Mouse (Mus musculus): ENCODE results near the gene Nxph3. TPM values are rescaled to one million over a fixed set of nuclear protein-coding genes. Genes with fewer than 3 reads are reported as not detected.

The Nxph3 gene
- total RNA-seq, 2 experiments from 2014 or later = 13.5 to 18.5 TPM

DNA sequence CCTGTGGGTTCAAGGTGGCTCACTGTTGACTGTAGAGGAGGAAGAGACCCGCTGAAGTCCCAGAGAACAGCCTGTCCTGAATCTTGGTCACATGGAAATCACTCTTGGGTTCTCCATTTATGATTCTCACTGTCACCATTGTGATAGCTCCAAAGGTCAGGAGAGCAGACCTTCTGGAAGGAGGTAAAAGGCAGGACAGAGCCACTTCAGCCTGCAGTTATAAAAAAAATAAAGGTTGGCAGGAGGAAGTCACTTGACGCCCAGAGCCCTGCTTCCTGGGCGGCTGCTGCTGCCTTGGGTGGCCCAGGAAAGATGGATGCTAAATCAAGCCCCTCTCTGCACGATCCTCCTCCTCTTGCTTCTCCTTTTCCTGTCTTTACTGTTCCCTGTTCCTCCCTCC, 14.0 kb downstream of the Nxph3 start:
- H3K4me3 ChIP-seq = no peak overlapping the region
- no peak overlapping the region for H3K27ac ChIP-seq
- no peak for TF ChIP-seq CTCF (conservative IDR thresholded peaks at IDR 0.05)
- no peak for DNase-seq (ENCODE audit: low spot score in 2 of 2)

DNA sequence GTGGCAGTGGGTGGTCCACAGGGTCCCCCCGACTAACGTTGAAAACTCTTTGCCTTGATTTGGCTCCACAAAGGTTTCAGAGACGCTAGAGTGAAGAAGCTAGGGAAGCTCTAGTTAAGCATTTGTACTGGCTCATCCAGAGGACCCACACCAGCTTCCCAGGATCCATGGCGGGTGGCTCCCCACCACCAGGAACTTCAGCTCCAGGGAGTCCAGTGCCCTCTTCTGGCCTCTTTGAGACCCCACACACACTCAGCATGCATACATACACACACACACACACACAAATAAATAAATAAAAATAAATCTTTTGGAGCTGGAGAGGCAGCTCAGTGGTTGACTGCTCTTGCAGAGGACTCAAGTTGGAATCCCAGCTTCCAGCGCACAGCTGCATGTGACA, 16.4 kb downstream of the Nxph3 start:
- no peak overlapping the region for H3K4me3 ChIP-seq
- no peak overlapping the region for H3K27ac ChIP-seq
- no peak for DNase-seq (ENCODE audit: low spot score in 2 of 2)
- TF ChIP-seq CTCF (conservative IDR thresholded peaks at IDR 0.05) = no peak

DNA sequence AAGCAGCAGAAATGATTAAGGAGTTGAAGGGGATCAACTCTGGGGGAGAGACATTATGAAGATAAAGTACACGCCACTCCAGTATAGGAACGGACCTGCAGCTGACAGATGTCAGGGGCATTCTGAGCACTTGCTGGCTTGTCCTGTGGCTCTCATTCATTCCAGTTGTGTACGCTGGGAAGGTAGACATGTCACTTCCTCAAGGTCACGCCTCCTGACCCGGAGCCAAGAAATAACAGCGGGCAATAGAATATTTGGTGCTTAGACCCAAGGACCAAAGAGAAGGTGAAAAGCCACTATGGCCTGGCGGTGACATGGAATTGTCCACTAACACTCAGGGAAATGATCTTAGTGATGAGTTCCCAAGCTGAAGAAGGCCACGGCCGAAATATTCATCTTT, 18.5 kb downstream of the Nxph3 start:
- no peak for DNase-seq (ENCODE audit: low spot score in 2 of 2)
- H3K27ac ChIP-seq = no peak overlapping the region
- no peak for TF ChIP-seq CTCF (conservative IDR thresholded peaks at IDR 0.05)
- H3K4me3 ChIP-seq = no peak overlapping the region

GRCm38 (mm10) chr11:95494374-95494773, 20.0 kb downstream of the Nxph3 start:
- no peak for TF ChIP-seq CTCF (conservative IDR thresholded peaks at IDR 0.05)
- H3K4me3 ChIP-seq = no peak overlapping the region
- peak; percentile 42 to 74 for DNase-seq (ENCODE audit: low spot score in 2 of 2)
- H3K27ac ChIP-seq = peak overlapping the region; percentile 53; the same call in 1 of the 2 replicates

DNA sequence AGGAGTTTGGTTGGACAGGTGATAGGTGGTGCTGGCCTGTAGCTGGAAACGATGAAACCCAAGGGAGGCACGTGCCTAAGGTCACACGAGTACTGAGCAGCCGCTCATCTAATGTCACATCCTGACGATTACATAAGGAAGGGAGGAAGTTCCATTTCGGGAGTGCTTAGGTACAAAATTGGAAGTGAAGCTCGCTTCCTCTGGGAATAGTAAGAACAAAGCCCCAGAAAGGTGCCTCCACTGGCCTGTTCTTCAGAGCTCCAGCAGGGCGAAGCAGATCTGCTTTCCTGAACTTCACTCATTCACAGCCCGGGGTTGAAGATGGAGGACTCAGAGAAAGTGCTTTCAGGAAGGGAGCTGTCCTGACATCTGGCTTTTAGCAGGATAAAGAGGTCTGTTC, 20.4 kb downstream of the Nxph3 start:
- H3K4me3 ChIP-seq = no peak overlapping the region
- no peak for TF ChIP-seq CTCF (conservative IDR thresholded peaks at IDR 0.05)
- DNase-seq (ENCODE audit: low spot score in 2 of 2) = no peak
- H3K27ac ChIP-seq = peak overlapping the region; percentile 53; the same call in 1 of the 2 replicates

GRCm38 (mm10) chr11:95493010-95493409, 21.4 kb downstream of the Nxph3 start:
- Histone ChIP-seq H3K4me3 (no peak overlapping the region), H3K27ac (no peak overlapping the region)
- no peak for TF ChIP-seq CTCF (conservative IDR thresholded peaks at IDR 0.05)
- DNase-seq (ENCODE audit: low spot score in 2 of 2) = no peak

- DNase-seq (ENCODE audit: low spot score in 2 of 2) = no peak
- Histone ChIP-seq H3K27ac (no peak overlapping the region), H3K4me3 (no peak overlapping the region)
- no peak for TF ChIP-seq CTCF (conservative IDR thresholded peaks at IDR 0.05)
These were observed 22.1 kb downstream of the Nxph3 start for GRCm38 (mm10) chr11:95492256-95492655.

- no peak for DNase-seq (ENCODE audit: low spot score in 2 of 2)
- H3K27ac ChIP-seq = no peak overlapping the region
- no peak for TF ChIP-seq CTCF (conservative IDR thresholded peaks at IDR 0.05)
- H3K4me3 ChIP-seq = no peak overlapping the region
These were observed 24.3 kb downstream of the Nxph3 start for GRCm38 (mm10) chr11:95490104-95490503.

GRCm38 (mm10) chr11:95487237-95487636, 27.1 kb downstream of the Nxph3 start:
- no peak overlapping the region for H3K27ac ChIP-seq
- no peak for TF ChIP-seq CTCF (conservative IDR thresholded peaks at IDR 0.05)
- H3K4me3 ChIP-seq = no peak overlapping the region
- DNase-seq (ENCODE audit: low spot score in 2 of 2) = no peak

DNA sequence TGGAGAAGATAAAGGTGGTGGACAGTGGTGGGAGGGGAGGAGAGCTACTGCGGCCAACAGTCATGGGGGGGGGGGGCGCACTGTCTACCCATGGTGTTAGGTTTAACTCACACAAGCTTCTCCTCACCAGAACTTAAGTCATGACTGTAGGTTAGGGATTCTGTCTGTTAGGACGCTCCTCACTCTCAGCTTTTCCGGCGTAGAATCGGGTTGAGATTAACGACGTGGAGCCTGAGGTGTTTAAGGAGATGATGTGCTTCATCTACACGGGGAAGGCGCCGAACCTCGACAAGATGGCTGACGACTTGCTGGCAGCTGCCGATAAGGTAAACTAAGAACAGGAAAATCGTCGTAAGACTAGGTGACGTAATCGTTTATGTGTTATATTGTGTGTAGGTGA, 28.7 kb downstream of the Nxph3 start:
- no peak for DNase-seq (ENCODE audit: low spot score in 2 of 2)
- Histone ChIP-seq H3K27ac (no peak overlapping the region), H3K4me3 (no peak overlapping the region)
- TF ChIP-seq CTCF (conservative IDR thresholded peaks at IDR 0.05) = no peak

- DNase-seq (ENCODE audit: low spot score in 2 of 2) = no peak
- H3K27ac ChIP-seq = no peak overlapping the region
- no peak overlapping the region for H3K4me3 ChIP-seq
- TF ChIP-seq CTCF (conservative IDR thresholded peaks at IDR 0.05) = no peak
These were observed 33.7 kb downstream of the Nxph3 start for GRCm38 (mm10) chr11:95480662-95481061.

DNA sequence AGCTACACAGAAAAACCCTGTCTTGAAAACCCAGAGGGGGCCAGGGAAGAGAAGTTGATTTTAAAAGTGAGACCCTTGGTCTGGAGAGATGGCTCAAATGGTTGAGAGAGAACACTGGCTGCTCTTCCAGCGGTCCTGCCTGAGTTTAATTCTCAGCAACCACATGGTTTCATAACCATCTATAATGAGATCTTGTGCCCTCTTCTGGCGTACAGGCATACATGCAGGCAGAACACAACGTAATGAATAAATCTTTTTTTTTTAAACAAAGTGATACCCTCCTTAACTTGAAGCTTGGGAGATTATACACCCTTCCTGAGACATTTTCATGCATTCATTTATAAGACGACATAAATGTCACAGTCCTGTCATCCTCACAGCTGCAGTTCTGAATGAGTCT, 34.9 kb downstream of the Nxph3 start:
- Histone ChIP-seq H3K4me3 (no peak overlapping the region), H3K27ac (no peak overlapping the region)
- peak; percentile 64 for TF ChIP-seq CTCF (conservative IDR thresholded peaks at IDR 0.05)
- DNase-seq (ENCODE audit: low spot score in 2 of 2) = no peak

GRCm38 (mm10) chr11:95476323-95476722, 38.0 kb downstream of the Nxph3 start:
- no peak for TF ChIP-seq CTCF (conservative IDR thresholded peaks at IDR 0.05)
- DNase-seq (ENCODE audit: low spot score in 2 of 2) = peak; percentile 59 to 80
- Histone ChIP-seq H3K27ac (no peak overlapping the region), H3K4me3 (no peak overlapping the region)

DNA sequence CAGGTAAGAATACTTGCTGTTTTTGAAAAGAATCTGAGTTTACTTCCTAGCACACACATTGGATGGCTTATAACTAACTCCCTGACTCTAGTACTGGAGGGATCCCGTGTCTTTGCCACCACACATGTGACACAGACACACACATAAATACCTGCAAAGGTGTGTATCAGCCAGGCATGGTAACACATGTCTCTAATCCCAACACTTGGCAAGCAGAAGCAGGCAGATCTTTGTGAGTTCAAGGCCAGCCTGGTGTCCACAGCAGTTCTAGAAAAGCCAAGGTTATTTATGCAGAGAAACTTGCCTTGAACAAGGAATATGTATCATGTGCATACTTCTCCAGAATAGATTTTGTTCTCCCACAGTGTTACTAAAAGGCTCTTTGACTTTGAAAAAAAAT, 40.9 kb downstream of the Nxph3 start:
- Histone ChIP-seq H3K27ac (no peak overlapping the region), H3K4me3 (no peak overlapping the region)
- no peak for DNase-seq (ENCODE audit: low spot score in 2 of 2)
- no peak for TF ChIP-seq CTCF (conservative IDR thresholded peaks at IDR 0.05)

DNA sequence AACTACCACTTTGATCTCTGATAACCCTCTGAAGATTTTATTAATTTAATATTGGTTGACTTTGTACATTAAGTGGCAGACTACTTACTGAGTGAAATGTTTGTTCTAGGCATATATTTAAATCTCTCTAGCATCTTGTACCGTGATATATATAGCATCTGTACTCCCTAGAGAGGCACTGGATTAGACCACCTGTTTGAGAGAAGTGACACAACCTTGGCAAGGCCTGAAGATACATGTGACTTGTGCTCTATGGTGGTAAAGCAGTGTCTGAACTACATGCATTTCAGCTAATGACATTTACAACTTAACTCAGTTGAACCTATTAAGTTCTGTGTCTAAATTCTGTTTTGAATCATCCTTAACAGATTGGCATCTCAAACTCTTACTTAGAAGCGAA, 41.4 kb downstream of the Nxph3 start:
- Histone ChIP-seq H3K4me3 (no peak overlapping the region), H3K27ac (no peak overlapping the region)
- DNase-seq (ENCODE audit: low spot score in 2 of 2) = no peak
- TF ChIP-seq CTCF (conservative IDR thresholded peaks at IDR 0.05) = no peak

Measured in layer of hippocampus, adult 2 months (tissue).